Mouse (Mus musculus): ENCODE data around the gene Fam78a. TPM values are rescaled to one million over a fixed set of nuclear protein-coding genes. Genes with fewer than 3 reads are reported as not detected.

Fam78a gene
- total and polyA plus RNA-seq, 3 experiments = 0.07 to 0.47 (median 0.21) TPM

GRCm38 (mm10) chr2:32068811-32069607, 15.6 kb downstream of the Fam78a start:
- H3K27ac ChIP-seq (ENCODE audit: insufficient read depth, low read depth) = no peak overlapping the region
- no peak overlapping the region for H3K4me2 ChIP-seq (ENCODE audit: insufficient read depth, low read depth, poor library complexity, severe bottlenecking)
- H3K79me2 ChIP-seq (replicated peaks; ENCODE audit: control insufficient read depth, extremely low read depth, insufficient read depth, poor library complexity, severe bottlenecking) = no peaks in the 10 kb centered on the region
- no peaks in the 10 kb centered on the region for H3K36me3 ChIP-seq (replicated peaks in 1 of 2; ENCODE audit: control insufficient read depth in 1 of 2, insufficient read depth in 1 of 2, low read length in 1 of 2)
- TF ChIP-seq MEF2A (IDR thresholded peaks at IDR 0.05; ENCODE audit: borderline replicate concordance, low read depth, low read length) (no peak), USF2 (conservative IDR thresholded peaks at IDR 0.05; ENCODE audit: low read depth, low read length) (no peak), TBP (conservative IDR thresholded peaks at IDR 0.05; ENCODE audit: low read depth, low read length) (no peak), HCFC1 (IDR thresholded peaks at IDR 0.05; ENCODE audit: low read depth, low read length) (no peak), SIN3A (IDR thresholded peaks at IDR 0.05; ENCODE audit: low read length) (no peak), MAX (IDR thresholded peaks at IDR 0.05; ENCODE audit: low read length) (no peak), MYC (IDR thresholded peaks at IDR 0.05; ENCODE audit: low read depth, low read length) (no peak), MAFK (IDR thresholded peaks at IDR 0.05; ENCODE audit: insufficient replicate concordance, low read length) (no peak)
- DNase-seq (ENCODE audit: extremely low read depth) = no peak
- in situ Hi-C loops (cut with MboI; ENCODE audit: low pct_ligation_motif_present, low pct_unique_long_range_greater_than_20kb, low sequenced_read_pairs) (no loop called here), dilution Hi-C loops (cut with MboI; ENCODE audit: extremely low pct_ligation_motif_present, extremely low pct_unique_long_range_greater_than_20kb, low sequenced_read_pairs) (no loop called here)
- no peak overlapping the region for H3K9ac ChIP-seq (ENCODE audit: insufficient read depth, low read depth)
- H3K4me1 ChIP-seq (ENCODE audit: control insufficient read depth in 1 of 2, insufficient read depth in 2 of 2) = peaks cover 3 to 16% of the 10 kb centered on the region in 2 experiments; a peak in 3 of 4 replicates
- no peaks in the 10 kb centered on the region for H3K9me3 ChIP-seq (replicated peaks; ENCODE audit: low read length)
- no peak overlapping the region for H3K4me3 ChIP-seq (replicated peaks in 1 of 3; ENCODE audit: low read depth in 2 of 3, low read length in 2 of 3, poor library complexity in 1 of 3)
- peaks cover 10% of the 10 kb centered on the region for H3K27me3 ChIP-seq (replicated peaks)

DNA sequence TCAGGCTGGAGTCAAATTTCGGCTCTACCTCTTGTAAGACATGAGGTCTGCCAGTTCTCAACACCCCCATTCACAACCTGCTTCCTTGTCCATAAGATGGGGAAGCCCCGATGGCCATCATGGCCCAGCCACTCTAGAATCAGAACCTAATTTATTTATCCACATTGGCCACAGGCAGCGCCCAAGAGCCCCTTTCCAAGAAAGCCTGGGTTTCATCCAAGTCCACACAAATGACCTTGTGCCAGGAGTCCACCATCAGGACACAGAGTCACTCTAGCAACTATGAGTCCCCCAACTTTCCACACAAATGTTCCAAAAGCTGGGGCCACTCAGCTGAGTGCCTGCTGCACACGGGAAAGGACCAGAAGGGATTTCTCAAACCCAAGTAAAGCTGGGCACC, 18.7 kb downstream of the Fam78a start:
- no peak for DNase-seq (ENCODE audit: extremely low read depth)
- TF ChIP-seq TCF12 (IDR thresholded peaks at IDR 0.05; ENCODE audit: low read depth, low read length) = no peak
- H3K79me2 ChIP-seq (replicated peaks; ENCODE audit: control insufficient read depth, extremely low read depth, insufficient read depth, poor library complexity, severe bottlenecking) = no peaks in the 10 kb centered on the region
- H3K9ac ChIP-seq (ENCODE audit: insufficient read depth, low read depth) = no peak overlapping the region
- dilution Hi-C loops (cut with MboI; ENCODE audit: extremely low pct_ligation_motif_present, extremely low pct_unique_long_range_greater_than_20kb, low sequenced_read_pairs) (no loop called here), in situ Hi-C loops (cut with MboI; ENCODE audit: low pct_ligation_motif_present, low pct_unique_long_range_greater_than_20kb, low sequenced_read_pairs) (no loop called here)
- no peaks in the 10 kb centered on the region for H3K36me3 ChIP-seq (replicated peaks in 1 of 2; ENCODE audit: control insufficient read depth in 1 of 2, insufficient read depth in 1 of 2, low read length in 1 of 2)
- no peak overlapping the region for H3K4me3 ChIP-seq (replicated peaks in 1 of 3; ENCODE audit: low read depth in 2 of 3, low read length in 2 of 3, poor library complexity in 1 of 3)
- H3K27me3 ChIP-seq (replicated peaks) = peaks cover 10% of the 10 kb centered on the region
- no peak overlapping the region for H3K27ac ChIP-seq (ENCODE audit: insufficient read depth, low read depth)
- H3K4me2 ChIP-seq (ENCODE audit: insufficient read depth, low read depth, poor library complexity, severe bottlenecking) = no peak overlapping the region
- peaks cover 0 to 22% of the 10 kb centered on the region in 2 experiments; a peak in 3 of 4 replicates for H3K4me1 ChIP-seq (ENCODE audit: control insufficient read depth in 1 of 2, insufficient read depth in 2 of 2)
- H3K9me3 ChIP-seq (replicated peaks; ENCODE audit: low read length) = no peaks in the 10 kb centered on the region

GRCm38 (mm10) chr2:32065371-32065791, 19.3 kb downstream of the Fam78a start:
- dilution Hi-C loops (cut with MboI; ENCODE audit: extremely low pct_ligation_motif_present, extremely low pct_unique_long_range_greater_than_20kb, low sequenced_read_pairs) (no loop called here), in situ Hi-C loops (cut with MboI; ENCODE audit: low pct_ligation_motif_present, low pct_unique_long_range_greater_than_20kb, low sequenced_read_pairs) (no loop called here)
- peaks cover 10% of the 10 kb centered on the region for H3K27me3 ChIP-seq (replicated peaks)
- no peaks in the 10 kb centered on the region for H3K9me3 ChIP-seq (replicated peaks; ENCODE audit: low read length)
- H3K4me3 ChIP-seq (replicated peaks in 1 of 3; ENCODE audit: low read depth in 2 of 3, low read length in 2 of 3, poor library complexity in 1 of 3) = no peak overlapping the region
- H3K4me2 ChIP-seq (ENCODE audit: insufficient read depth, low read depth, poor library complexity, severe bottlenecking) = no peak overlapping the region
- DNase-seq (ENCODE audit: extremely low read depth) = no peak
- no peak overlapping the region for H3K9ac ChIP-seq (ENCODE audit: insufficient read depth, low read depth)
- no peak overlapping the region for H3K27ac ChIP-seq (ENCODE audit: insufficient read depth, low read depth)
- H3K36me3 ChIP-seq (replicated peaks in 1 of 2; ENCODE audit: control insufficient read depth in 1 of 2, insufficient read depth in 1 of 2, low read length in 1 of 2) = no peaks in the 10 kb centered on the region
- peaks cover 0 to 22% of the 10 kb centered on the region in 2 experiments; a peak in 3 of 4 replicates for H3K4me1 ChIP-seq (ENCODE audit: control insufficient read depth in 1 of 2, insufficient read depth in 2 of 2)
- TF ChIP-seq GABPA (IDR thresholded peaks at IDR 0.05; ENCODE audit: insufficient replicate concordance, low read depth, low read length) (no peak), ZMIZ1 (IDR thresholded peaks at IDR 0.05; ENCODE audit: low read depth, low read length) (no peak), IRF4 (IDR thresholded peaks at IDR 0.05; ENCODE audit: low read depth, low read length) (no peak), NELFE (IDR thresholded peaks at IDR 0.05; ENCODE audit: low read depth, low read length) (no peak), MXI1 (IDR thresholded peaks at IDR 0.05; ENCODE audit: low read depth, low read length) (no peak), RCOR1 (conservative IDR thresholded peaks at IDR 0.05; ENCODE audit: low read depth, low read length) (no peak), CHD1 (IDR thresholded peaks at IDR 0.05; ENCODE audit: low read depth, low read length) (no peak), MAFK (IDR thresholded peaks at IDR 0.05; ENCODE audit: insufficient replicate concordance, low read length) (no peak), USF1 (IDR thresholded peaks at IDR 0.05; ENCODE audit: low read depth, low read length) (no peak), SMC3 (IDR thresholded peaks at IDR 0.05; ENCODE audit: low read depth, low read length) (no peak), JUN (IDR thresholded peaks at IDR 0.05; ENCODE audit: insufficient read depth, low read depth, low read length) (no peak)
- H3K79me2 ChIP-seq (replicated peaks; ENCODE audit: control insufficient read depth, extremely low read depth, insufficient read depth, poor library complexity, severe bottlenecking) = no peaks in the 10 kb centered on the region
